Mouse (Mus musculus) limb, embryonic 14.5 days (tissue): ENCODE data around the gene Aox2. TPM values are rescaled to one million over a fixed set of nuclear protein-coding genes. Genes with fewer than 3 reads are reported as not detected.

ENCODE experiments used
- ATAC-seq: fragments of 200-750 bp; cut with Nextera tagmentation; 2 replicates; pipeline ENCODE4 v1.8.0; 2017; ENCODE audit warnings: low read depth, moderate number of reproducible peaks, moderate TSS enrichment; ENCODE audit not compliant: low FRiP score
- DNase-seq: peaks from one replicate; pipeline ENCODE4 v3.0.0-alpha.2; 2015; ENCODE audit warnings: low spot score
- H3K27ac ChIP-seq: fragments of 300-500 bp; sonication (generic); replicated peaks from 2 replicates; pipeline ENCODE4 v1.5.1; 2014; ENCODE audit warnings: low read depth, mild to moderate bottlenecking, low read length, moderate library complexity, mixed read lengths
- H3K27me3 ChIP-seq: fragments of 300-500 bp; sonication (generic); 2 replicates; pipeline ENCODE4 v1.6.1; 2014; ENCODE audit warnings: low read length, mixed read lengths; ENCODE audit not compliant: control insufficient read depth, insufficient read depth
- H3K36me3 ChIP-seq: fragments of 300-500 bp; sonication (generic); 2 replicates; pipeline ENCODE4 v1.6.1; 2014; ENCODE audit warnings: mild to moderate bottlenecking, low read length, moderate library complexity, mixed read lengths; ENCODE audit not compliant: control insufficient read depth, insufficient read depth
- H3K4me1 ChIP-seq: fragments of 300-500 bp; sonication (generic); 2 replicates; pipeline ENCODE4 v1.6.1; 2014; ENCODE audit warnings: antibody characterized with exemption, low read length, mixed read lengths; ENCODE audit not compliant: control insufficient read depth, insufficient read depth
- H3K4me2 ChIP-seq: fragments of 300-500 bp; sonication (generic); replicated peaks from 2 replicates; pipeline ENCODE4 v1.6.1; 2014; ENCODE audit warnings: low read depth, mild to moderate bottlenecking, low read length, moderate library complexity; ENCODE audit not compliant: severe bottlenecking
- H3K4me3 ChIP-seq: fragments of 300-500 bp; sonication (generic); replicated peaks from 2 replicates; pipeline ENCODE4 v1.5.1; 2014; ENCODE audit warnings: low read length
- H3K9ac ChIP-seq: fragments of 300-500 bp; sonication (generic); 2 replicates; pipeline ENCODE4 v1.6.1; 2014; ENCODE audit warnings: mild to moderate bottlenecking, low read depth, low read length, moderate library complexity; ENCODE audit not compliant: severe bottlenecking
- H3K9me3 ChIP-seq: fragments of 300-500 bp; sonication (generic); 2 replicates; pipeline ENCODE4 v1.6.1; 2016; ENCODE audit warnings: low read length; ENCODE audit not compliant: control insufficient read depth
- POLR2A ChIP-seq: fragments of 200-500 bp; IDR thresholded peaks from 2 replicates; pipeline ENCODE4 v1.8.0; 2012; ENCODE audit warnings: inconsistent platforms, mild to moderate bottlenecking, moderate library complexity, borderline replicate concordance; ENCODE audit not compliant: insufficient read depth, insufficient read length; ENCODE audit errors: extremely low read depth
- WGBS: fragments of 180-500 bp; shearing (Covaris S2); extraction: QIAGEN DNeasy Blood & Tissue Kit; methylation state at CpG from one replicate; pipeline ENCODE4 v1.1.7; 2014; 5-methylcytosine and 5-hydroxymethylcytosine counted together
- polyA plus RNA-seq, 2 experiments: library from polyadenylated mRNA; depleted of rRNA in 1 of 2; stranded (reverse) in 1 of 2; unstranded in 1 of 2; fragments of >200 nt; fragmentation: Nextera tagmentation in 1 of 2; extraction: Ambion mirVana in 1 of 2; gene quantifications; 2 replicates each; pipeline versions ENCODE4 v1.2.1 to v1.2.3; 2012 to 2014

The Aox2 gene
- polyA plus RNA-seq, 2 experiments = 0.06 to 0.10 TPM

GRCm38 (mm10) chr1:58237527-58238299 lies 40.4 kb upstream of the Aox2 start:
- 55% methylated on average over 4 of the region's 4 CpGs for WGBS
- no peak overlapping the region for H3K4me2 ChIP-seq
- peak overlapping the region; percentile 35; the same call in 1 of the 2 replicates for H3K27ac ChIP-seq
- H3K4me1 ChIP-seq = peaks cover 6% of the 10 kb centered on the region; the same call in 1 of the 2 replicates
- ATAC-seq (peak; percentile 60; the same call in 1 of the 2 replicates), DNase-seq (peak; percentile 53)
- no peak overlapping the region for H3K9ac ChIP-seq
- TF ChIP-seq POLR2A = no peak
- H3K4me3 ChIP-seq = no peak overlapping the region
- H3K36me3 ChIP-seq = no peaks in the 10 kb centered on the region
- H3K9me3 ChIP-seq = no peaks in the 10 kb centered on the region
- H3K27me3 ChIP-seq = no peaks in the 10 kb centered on the region

DNA sequence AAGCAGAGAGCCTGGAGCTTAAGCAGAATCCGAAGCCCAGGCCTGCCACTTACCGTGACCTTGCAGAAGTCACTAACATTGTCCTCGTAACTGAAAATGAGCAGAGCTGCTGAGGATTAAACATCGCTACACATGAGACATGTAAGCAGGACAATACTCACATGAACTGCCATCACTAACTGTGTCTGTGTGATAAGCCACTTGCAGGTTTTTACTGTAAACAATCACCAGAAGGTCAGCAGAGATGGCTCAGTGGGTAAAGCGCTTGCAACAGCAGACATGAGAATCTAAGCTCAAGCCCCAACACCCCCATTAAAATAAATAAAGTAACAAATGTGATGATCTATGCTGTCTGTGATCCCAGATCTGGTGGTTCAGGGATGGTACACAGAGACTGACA lies 39.7 kb upstream of the Aox2 start:
- H3K4me1 ChIP-seq = peaks cover 6% of the 10 kb centered on the region; the same call in 1 of the 2 replicates
- H3K36me3 ChIP-seq = no peaks in the 10 kb centered on the region
- no peak for TF ChIP-seq POLR2A
- H3K9me3 ChIP-seq = no peaks in the 10 kb centered on the region
- no peak overlapping the region for H3K4me2 ChIP-seq
- no peak for DNase-seq
- no peak overlapping the region for H3K9ac ChIP-seq
- WGBS = 68% methylated on average over 5 of the region's 5 CpGs
- no peak for ATAC-seq
- peak overlapping the region; percentile 35; the same call in 1 of the 2 replicates for H3K27ac ChIP-seq
- no peak overlapping the region for H3K4me3 ChIP-seq
- no peaks in the 10 kb centered on the region for H3K27me3 ChIP-seq

DNA sequence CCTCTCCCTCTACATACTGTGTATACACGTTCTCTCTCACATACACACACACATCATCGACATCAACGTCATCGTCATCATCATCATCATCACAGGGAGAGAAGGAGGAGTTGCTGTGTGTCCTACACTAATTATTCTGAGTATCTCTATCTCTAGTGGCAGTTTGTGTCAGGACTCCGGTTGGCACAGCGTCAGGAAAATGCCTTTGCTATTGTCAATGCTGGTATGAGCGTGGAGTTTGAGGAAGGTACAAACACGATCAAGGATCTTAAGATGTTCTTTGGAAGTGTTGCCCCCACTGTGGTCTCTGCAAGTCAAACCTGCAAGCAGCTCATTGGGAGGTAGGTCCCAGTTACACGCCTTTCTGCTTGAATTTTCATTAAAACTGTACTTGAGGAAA lies 39.2 kb upstream of the Aox2 start:
- Histone ChIP-seq H3K4me2 (no peak overlapping the region), H3K4me3 (no peak overlapping the region)
- TF ChIP-seq POLR2A = no peak

DNA sequence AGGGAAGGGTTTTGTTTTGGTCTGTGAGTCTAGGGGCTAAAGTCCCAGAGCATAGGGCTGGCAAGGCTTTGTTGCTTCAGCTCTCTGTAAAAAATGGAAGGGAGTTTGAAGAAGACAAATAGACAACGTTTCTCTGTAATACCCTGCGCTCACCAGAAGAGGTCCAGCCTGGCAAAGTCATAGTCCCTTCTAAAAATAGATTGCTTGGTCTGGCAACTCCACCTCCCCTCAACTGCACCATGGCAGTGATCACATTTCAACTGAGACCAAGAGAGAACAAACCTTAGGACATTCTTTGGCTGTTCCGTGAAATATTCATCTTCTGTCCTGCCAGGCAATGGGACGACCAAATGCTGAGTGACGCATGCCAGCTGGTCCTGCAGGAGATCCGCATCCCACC lies 37.8 kb upstream of the Aox2 start:
- no peak overlapping the region for H3K27ac ChIP-seq
- H3K9me3 ChIP-seq = no peaks in the 10 kb centered on the region
- no peak for DNase-seq
- no peak for ATAC-seq
- H3K4me2 ChIP-seq = no peak overlapping the region
- H3K36me3 ChIP-seq = no peaks in the 10 kb centered on the region
- peaks cover 6% of the 10 kb centered on the region; the same call in 1 of the 2 replicates for H3K4me1 ChIP-seq
- WGBS = 82% methylated on average over 6 of the region's 6 CpGs
- H3K27me3 ChIP-seq = no peaks in the 10 kb centered on the region
- H3K4me3 ChIP-seq = no peak overlapping the region
- TF ChIP-seq POLR2A = no peak
- H3K9ac ChIP-seq = no peak overlapping the region

More for the DNA sequence above, 39.2 kb upstream of the Aox2 start:
- ATAC-seq (no peak), DNase-seq (no peak)
- Histone ChIP-seq H3K9me3 (no peaks in the 10 kb centered on the region), H3K36me3 (no peaks in the 10 kb centered on the region), H3K27me3 (no peaks in the 10 kb centered on the region), H3K9ac (no peak overlapping the region), H3K27ac (no peak overlapping the region), H3K4me1 (peaks cover 6% of the 10 kb centered on the region; the same call in 1 of the 2 replicates)
- 93% methylated on average over 9 of the region's 9 CpGs for WGBS

DNA sequence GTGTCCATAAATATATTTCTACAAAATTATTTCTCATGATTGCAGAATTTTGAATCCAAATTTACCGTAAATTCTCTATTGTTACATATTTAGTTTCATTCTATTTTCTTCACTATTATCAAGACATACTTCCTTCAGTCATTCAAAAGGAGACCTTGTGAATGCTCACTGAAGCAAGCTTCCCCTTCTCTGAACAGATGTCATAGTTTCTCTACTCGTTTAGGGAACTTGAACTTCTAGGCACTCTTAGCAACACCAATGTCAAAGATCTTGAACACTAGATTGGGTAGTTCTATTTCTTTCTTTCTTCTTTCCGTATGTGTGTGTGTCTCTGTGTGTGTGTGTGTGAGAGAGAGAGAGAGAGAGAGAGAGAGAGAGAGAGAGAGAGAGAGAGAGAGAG lies 33.6 kb upstream of the Aox2 start:
- Histone ChIP-seq H3K4me2 (no peak overlapping the region), H3K9ac (no peak overlapping the region), H3K36me3 (no peaks in the 10 kb centered on the region), H3K9me3 (no peaks in the 10 kb centered on the region), H3K4me1 (no peaks in the 10 kb centered on the region), H3K27me3 (no peaks in the 10 kb centered on the region), H3K4me3 (no peak overlapping the region), H3K27ac (no peak overlapping the region)
- TF ChIP-seq POLR2A = no peak
- 83% methylated on average over 3 of the region's 3 CpGs for WGBS
- ATAC-seq = no peak
- DNase-seq = no peak
